Mouse (Mus musculus) left cerebral cortex, postnatal 4 days (tissue): ENCODE measurements around the gene Arpp21. TPM values are rescaled to one million over a fixed set of nuclear protein-coding genes. Genes with fewer than 3 reads are reported as not detected.
A peak's percentile ranks its signal among the peaks of the same experiment; 100 is the strongest.

Experiments used
- DNase-seq: peaks from one replicate; pipeline ENCODE4 v3.0.0-alpha.2; 2022
- intact Hi-C: fragments of 180-260 bp; cut with DNase I; formaldehyde crosslinking; loops from one replicate; pipeline ENCODE4 v1.15.1; 2025
- total RNA-seq, 2 experiments: library from RNA; stranded (reverse); gene quantifications; 2 replicates each; pipeline ENCODE4 v1.2.3; 2021

The Arpp21 gene
- total RNA-seq, 2 experiments from 2014 or later, result 459 to 577 TPM

GRCm38 (mm10) chr9:112118411-112119105, 117.2 kb downstream of the Arpp21 start:
- DNase-seq, result peak; percentile 56
- intact Hi-C loops, result no loop called here

- intact Hi-C loops, result no loop called here
- DNase-seq, result no peak
Observed at GRCm38 (mm10) chr9:112117632-112118410, 117.9 kb downstream of the Arpp21 start.

GRCm38 (mm10) chr9:112111610-112112009, 124.1 kb downstream of the Arpp21 start:
- intact Hi-C loops, result no loop called here
- DNase-seq, result no peak

- DNase-seq, result no peak
Observed at GRCm38 (mm10) chr9:112102852-112103192, 132.9 kb downstream of the Arpp21 start.

GRCm38 (mm10) chr9:112102155-112102851, 133.4 kb downstream of the Arpp21 start:
- DNase-seq, result peak; percentile 78
- intact Hi-C loops, result no loop called here

More at GRCm38 (mm10) chr9:112102852-112103192, 132.9 kb downstream of the Arpp21 start:
- intact Hi-C loops, result no loop called here

DNA sequence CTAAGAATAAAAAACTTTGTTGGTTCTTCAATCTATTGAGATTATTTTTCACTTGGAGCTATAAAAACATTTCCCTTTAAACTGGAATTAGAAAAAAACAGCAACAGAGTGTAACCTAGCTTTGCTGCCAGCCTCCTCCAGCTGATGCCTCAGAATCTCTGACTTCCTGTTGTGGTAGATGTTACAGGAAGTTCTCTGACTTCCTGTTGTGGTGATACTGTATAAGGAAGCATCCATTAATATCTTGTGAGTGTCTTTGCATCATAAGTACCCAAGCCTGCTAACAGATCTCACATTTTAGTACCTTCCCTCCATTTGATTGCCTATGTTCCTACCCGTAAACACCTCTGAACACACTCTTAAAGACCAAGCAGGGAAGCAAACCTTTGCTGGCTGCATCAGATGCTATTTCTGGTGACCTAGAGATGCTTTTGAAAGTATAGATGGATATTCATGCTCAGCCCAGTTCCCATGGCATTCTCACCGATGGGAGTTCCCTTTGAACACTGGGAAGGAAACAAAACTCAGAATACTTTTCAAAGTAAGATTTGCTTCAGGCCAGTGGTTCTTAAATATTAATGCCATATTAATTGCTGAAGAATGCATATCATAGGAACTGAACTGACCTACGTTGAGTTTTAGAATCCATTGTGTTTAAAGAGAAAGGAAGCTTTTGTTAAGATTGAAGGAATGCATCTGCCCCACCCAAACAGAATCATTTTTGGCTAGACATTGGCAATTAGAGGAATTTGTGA, 134.7 kb downstream of the Arpp21 start:
- intact Hi-C loops, result no loop called here
- no peak for DNase-seq

DNA sequence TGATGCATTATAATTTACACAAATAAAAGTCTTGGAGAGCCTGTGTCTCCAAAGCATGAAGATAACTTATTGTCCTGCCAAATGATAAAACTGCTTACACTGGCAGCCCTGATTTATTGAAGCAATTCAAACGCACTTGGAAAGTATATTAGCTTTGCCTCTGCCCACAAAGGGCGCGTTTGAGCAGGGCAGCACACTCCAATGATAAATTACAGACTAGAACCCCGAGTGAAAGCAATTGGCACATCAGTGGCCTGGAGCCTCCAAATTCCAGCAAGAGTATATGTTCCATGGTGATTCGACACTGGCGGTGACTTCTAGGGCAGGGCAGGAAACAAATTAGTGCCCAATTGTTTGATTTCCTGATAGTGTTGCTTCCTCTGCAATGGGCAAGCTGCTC, 137.5 kb downstream of the Arpp21 start:
- intact Hi-C loops, result no loop called here
- no peak for DNase-seq

DNA sequence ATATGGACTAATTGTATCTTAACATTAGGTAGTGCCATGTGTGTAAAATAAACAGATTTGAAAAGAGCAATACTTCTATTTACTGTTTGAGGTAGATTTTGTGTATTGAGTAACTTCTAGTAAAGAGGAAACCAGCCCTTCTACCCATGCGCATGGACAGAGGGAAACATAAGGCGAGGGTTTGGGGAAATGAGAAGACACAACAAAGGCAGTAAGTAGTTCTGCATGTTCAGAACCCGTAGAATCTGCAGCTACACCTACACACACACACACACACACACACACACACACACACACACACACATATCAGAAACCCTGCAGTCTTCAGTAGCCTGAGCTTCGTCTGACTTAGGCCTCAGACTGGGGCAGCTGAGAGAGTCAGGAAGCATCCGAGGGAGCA, 140.0 kb downstream of the Arpp21 start:
- no peak for DNase-seq
- intact Hi-C loops, result no loop called here

- DNase-seq, result no peak
Observed at GRCm38 (mm10) chr9:112095198-112095597, 140.5 kb downstream of the Arpp21 start.

DNA sequence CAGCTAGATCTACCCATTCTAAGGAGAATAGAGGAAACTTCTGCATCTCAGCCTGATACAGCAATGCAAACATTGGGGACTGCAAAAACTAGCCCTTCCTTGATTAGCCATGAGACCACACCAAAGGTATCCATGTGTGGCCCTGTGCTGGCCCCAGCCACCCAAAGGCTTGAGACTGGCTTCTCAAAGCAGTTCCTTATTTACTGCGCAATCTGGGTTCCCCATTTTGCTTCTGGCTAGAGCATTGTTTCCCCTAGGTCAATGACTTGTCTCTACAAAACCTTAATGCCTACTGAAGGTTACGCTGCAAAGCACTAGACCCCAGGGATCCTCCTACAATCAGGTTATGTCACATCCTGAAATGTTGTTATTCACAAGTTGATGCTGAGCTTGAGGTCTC, 156.8 kb downstream of the Arpp21 start:
- intact Hi-C loops, result no loop called here

More at GRCm38 (mm10) chr9:112095198-112095597, 140.5 kb downstream of the Arpp21 start:
- intact Hi-C loops, result no loop called here

DNA sequence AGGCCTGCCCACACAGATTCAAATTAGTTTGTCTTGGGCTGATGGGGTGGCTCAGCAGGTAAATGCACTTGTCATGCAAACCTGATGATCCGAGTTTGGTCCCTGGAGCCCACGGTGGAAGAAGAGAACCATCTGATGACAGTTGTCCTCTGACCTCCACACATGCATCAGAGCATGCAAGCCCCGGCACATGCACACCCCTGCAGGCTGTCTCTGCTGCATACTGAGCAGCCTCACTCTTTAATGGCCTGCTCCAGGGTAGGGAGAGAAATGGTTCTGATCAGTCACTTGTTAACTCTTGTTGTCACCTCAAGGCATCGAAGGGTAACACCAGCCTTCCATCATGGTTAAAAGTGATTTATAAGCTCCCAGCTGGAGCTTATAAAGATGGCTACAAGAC, 157.3 kb downstream of the Arpp21 start:
- intact Hi-C loops, result no loop called here
- no peak for DNase-seq

More for the DNA sequence above, 156.8 kb downstream of the Arpp21 start:
- DNase-seq, result no peak

GRCm38 (mm10) chr9:112075273-112075672, 160.5 kb downstream of the Arpp21 start:
- intact Hi-C loops, result no loop called here
- no peak for DNase-seq

- DNase-seq, result no peak
- intact Hi-C loops, result no loop called here
Observed at GRCm38 (mm10) chr9:112074872-112075271, 160.9 kb downstream of the Arpp21 start.

DNA sequence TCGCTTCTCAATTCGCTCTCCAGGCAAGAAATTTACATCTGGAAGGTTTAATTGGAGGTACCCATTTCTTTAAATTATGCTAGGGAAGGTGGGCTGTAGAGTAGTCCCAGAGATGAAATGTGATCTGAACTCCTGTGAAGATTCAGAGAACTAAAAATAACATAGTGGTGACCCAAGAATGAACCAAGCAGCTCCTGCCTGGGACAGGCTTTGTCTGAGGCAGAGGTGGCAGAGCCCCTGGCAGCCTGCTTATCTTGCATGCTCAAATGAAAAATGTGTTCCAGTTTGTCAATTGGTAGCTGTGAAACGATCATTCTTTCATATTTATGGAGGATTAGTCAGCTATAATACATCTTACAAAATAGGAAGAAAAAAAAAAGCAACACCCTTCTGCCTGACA, 164.4 kb downstream of the Arpp21 start:
- intact Hi-C loops, result no loop called here
- no peak for DNase-seq

- DNase-seq, result no peak
- intact Hi-C loops, result no loop called here
Observed at GRCm38 (mm10) chr9:112070961-112071360, 164.8 kb downstream of the Arpp21 start.

DNA sequence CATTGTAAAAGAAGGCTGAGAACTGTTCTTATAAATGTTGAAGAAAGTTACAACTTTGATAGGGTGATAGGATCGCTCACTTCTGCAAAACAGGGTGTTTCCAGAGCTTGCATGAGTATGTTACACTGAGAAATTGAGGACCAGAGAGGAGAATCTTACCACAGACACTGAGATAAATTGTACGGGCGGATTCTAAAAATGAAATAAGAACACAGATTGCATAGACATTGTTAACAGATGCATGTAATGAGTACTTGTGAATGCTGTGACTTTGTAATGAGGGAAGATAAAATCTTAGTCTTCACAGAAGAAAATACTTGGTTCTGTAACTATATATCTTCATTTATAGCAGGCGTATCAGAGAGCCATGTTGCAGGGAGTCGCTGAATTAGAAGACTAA, 167.5 kb downstream of the Arpp21 start:
- intact Hi-C loops, result no loop called here
- DNase-seq, result no peak

DNA sequence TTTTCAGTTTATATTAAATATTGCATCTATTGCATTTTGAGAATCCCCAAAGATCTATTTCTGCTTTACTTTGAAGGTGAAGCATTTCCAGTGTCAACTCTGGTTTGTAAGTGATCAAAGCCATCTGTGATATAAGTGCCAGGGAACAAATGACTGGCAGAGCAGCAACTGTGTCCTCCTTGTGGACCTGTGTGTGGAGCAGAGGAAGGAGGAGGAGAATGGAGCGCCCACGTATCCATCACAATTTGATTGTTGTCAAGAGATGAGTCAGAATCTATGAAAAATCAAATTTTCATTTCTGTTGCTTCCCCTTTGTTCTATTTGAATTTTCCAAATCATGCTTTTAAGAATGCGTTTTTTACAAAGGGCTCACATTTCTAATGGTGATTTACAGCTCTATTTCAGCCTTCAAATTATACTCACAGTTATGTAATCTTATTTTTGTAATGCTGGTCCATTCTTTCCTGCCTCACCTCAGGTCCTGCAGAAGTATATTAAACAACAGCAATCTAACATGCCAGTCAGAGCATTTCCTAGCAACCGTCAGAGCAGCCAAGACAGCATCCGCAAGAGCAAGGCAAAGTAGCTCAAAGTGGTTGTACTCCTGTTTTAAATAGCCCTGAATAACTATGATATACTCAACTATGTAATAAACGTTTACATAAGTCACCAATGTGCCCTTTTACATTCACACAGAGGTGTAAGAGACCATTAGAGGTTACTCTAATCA, 174.9 kb downstream of the Arpp21 start:
- no peak for DNase-seq
- intact Hi-C loops, result no loop called here

DNA sequence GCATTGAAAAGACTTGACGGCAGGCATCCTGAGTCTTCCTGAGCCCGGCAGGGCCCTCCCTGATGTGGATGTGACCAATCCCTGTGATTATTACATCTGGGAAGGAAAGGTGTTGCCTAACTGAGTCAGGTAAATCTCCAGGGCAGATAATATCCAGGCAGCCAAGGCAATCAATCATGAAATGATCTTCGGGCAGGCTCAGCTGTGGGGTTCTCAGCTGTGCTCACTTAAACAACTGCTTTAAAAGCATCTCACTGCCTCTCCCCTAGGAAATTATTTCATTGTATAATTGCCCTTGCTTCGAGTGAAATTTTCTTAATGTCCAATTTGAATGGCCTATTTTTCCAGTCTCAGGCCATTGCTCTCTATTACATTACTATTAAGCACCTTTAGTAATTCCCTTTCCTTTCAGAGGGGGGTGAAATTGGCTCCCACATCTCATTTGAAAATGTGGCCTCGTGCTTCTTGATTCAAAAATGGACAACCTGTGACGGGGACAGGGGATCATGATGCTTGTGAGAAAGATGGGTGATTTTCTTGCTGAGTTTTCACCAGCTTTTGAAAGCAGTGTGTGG, 180.8 kb downstream of the Arpp21 start:
- intact Hi-C loops, result loop anchor here (10.0 kb wide), 1 partner anchor 110 kb away; no protein-coding TSS in a partner anchor

GRCm38 (mm10) chr9:112047903-112048467, 187.8 kb downstream of the Arpp21 start:
- intact Hi-C loops, result no loop called here
- no peak for DNase-seq

More for the DNA sequence above, 180.8 kb downstream of the Arpp21 start:
- no peak for DNase-seq
